Comparison of ENCODE assay signal across 18 mouse cellular contexts in genomic region chr9:57564609-57565008, GRCm38 (mm10). TPM values are rescaled to one million over a fixed set of nuclear protein-coding genes. Genes with fewer than 3 reads are reported as not detected.
"Had no signal": no experiment of that assay in that cellular context is flagged by ENCODE, and none has a peak within 500 bp of the region (broad histone marks: within the 10 kb centered on the region; RNA-seq: fewer than 3 reads in every experiment).

No protein-coding gene starts in this region.

- H3K4me2 ChIP-seq: liver, embryonic 12.5 days; lung, embryonic 14.5 days; neural tube, embryonic 12.5 days had no signal

- H3K27ac ChIP-seq: limb, embryonic 10.5 days; liver, embryonic 12.5 days; midbrain, embryonic 10.5 days; neural tube, embryonic 12.5 days had no signal

- H3K9ac ChIP-seq: liver, embryonic 12.5 days; lung, embryonic 14.5 days; neural tube, embryonic 12.5 days had no signal

- H3K27me3 ChIP-seq: liver, embryonic 12.5 days; neural tube, embryonic 12.5 days had no signal

- H3K9me3 ChIP-seq: limb, embryonic 10.5 days; liver, embryonic 12.5 days; midbrain, embryonic 10.5 days; neural tube, embryonic 12.5 days had no signal

- DNase-seq: lung, embryonic 14.5 days; lung, postnatal 10 days; lung, postnatal 4 days; midbrain, embryonic 14.5 days; retina, postnatal 1 day; right cerebral cortex, postnatal 4 days; spleen, adult 18-20 months; thymus, adult 18-20 months; thymus, postnatal 14 days had no signal

- ATAC-seq: inflammation-experienced regulatory T-cells, adult 6 months; liver, embryonic 12.5 days had no signal

- H3K4me3 ChIP-seq: left cerebral cortex, adult 2 months; limb, embryonic 10.5 days; liver, embryonic 12.5 days; midbrain, embryonic 10.5 days; neural tube, embryonic 12.5 days had no signal

RNA-seq across cellular contexts. Expression of gene Cplx3, which starts 41.5 kb away (rescaled TPM):
- polyA plus RNA-seq: inflammation-experienced regulatory T-cells, adult 6 months; limb, embryonic 10.5 days; limb, embryonic 14.5 days; liver, embryonic 12.5 days; liver, embryonic 16.5 days; lung, embryonic 14.5 days; neural tube, embryonic 12.5 days; stomach, embryonic 14.5 days had no signal
